Mouse (Mus musculus): ENCODE data around the gene Nexn. TPM values are rescaled to one million over a fixed set of nuclear protein-coding genes. Genes with fewer than 3 reads are reported as not detected.
"Not testable (repeated sequence)": the region's sequence is repeated elsewhere in the genome, so short reads cannot be mapped to it uniquely, and the experiment has no call there.

Nexn gene
- polyA plus RNA-seq (2016; fragmentation: Nextera tagmentation; extraction: Ambion mirVana) = 5.1 and 9.0 TPM in 2 replicates

DNA sequence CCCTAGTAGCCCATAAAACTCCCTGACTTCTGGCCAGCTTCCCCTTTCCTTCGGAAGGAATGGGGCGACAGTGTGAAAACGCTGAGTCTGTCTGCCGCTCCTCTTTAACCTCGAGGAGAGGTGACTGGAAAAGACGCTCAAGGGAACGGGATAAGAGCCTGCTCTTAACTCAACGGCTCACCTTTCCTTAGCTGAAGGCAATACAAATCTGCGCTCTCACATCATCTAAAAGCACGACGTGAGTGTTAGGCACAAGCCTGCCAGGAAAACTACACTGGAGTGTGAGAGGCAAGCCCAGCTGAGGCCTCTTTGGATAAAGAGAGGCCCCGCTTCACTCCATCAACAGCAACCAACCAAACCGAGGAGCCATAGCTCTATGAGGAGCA is at the start of gene Nexn:
Gene Nexn, minus strand, starts transcription at position 315 of the 386 bp plus-strand sequence.
- Histone ChIP-seq H3K4me1 (peaks cover 24% of the 10 kb centered on the region), H3K9ac (peak within 1 kb of the TSS; percentile 70), H3K36me3 (no peaks in the 10 kb centered on the region), H3K27me3 (replicated peaks) (peaks cover 24% of the 10 kb centered on the region), H3K27ac (no peak within 1 kb of the TSS), H3K4me2 (replicated peaks) (peak within 1 kb of the TSS; percentile 95), H3K4me3 (peak within 1 kb of the TSS; percentile 51), H3K9me3 (no peaks in the 10 kb centered on the region)
- WGBS = 3% methylated on average over 13 of the region's 13 CpGs
- ATAC-seq (ENCODE audit: low FRiP score, low read depth) = peak; percentile 35

DNA sequence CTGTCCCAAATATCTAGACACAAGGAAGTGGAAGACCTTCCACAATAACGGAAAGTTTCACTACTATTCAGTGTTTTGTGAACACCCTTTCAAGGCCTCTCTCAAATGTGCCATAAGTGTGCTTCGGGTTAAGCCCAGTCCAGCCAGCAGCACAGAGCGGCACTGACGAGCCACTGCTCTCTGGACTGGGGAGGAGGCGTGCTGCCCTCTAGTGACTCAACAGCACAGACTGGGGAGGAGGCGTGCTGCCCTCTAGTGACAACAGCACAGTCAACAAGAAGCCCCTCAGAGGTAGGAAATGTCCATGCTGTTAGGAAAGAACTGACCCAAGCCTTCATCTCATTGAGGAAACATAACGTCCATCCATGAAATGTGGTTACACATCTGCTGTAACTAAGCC is 49.5 kb upstream of the Nexn start:
- Histone ChIP-seq H3K36me3 (peaks cover 17% of the 10 kb centered on the region), H3K9ac (no peak overlapping the region), H3K9me3 (no peaks in the 10 kb centered on the region), H3K4me1 (no peaks in the 10 kb centered on the region), H3K4me3 (no peak overlapping the region), H3K27ac (no peak overlapping the region), H3K4me2 (replicated peaks) (no peak overlapping the region), H3K27me3 (replicated peaks) (no peaks in the 10 kb centered on the region)
- 12% methylated on average over 7 of the region's 7 CpGs for WGBS
- ATAC-seq (ENCODE audit: low FRiP score, low read depth) = peak; percentile 58; the same call in 1 of the 2 replicates

DNA sequence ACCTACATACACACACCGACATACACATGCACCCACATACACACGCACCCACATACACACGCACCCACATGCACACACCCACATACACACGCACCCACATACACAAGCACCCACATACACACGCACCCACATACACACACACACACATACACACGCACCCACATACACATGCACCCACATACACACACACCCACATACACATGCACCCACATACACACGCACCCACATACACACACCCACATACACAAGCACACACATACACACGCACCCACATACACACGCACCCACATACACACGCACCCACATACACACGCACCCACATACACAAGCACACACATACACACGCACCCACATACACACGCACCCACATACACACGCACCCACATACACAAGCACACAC is 48.5 kb upstream of the Nexn start:
- H3K36me3 ChIP-seq = peaks cover 20% of the 10 kb centered on the region
- H3K9me3 ChIP-seq; H3K4me1 ChIP-seq; H3K27ac ChIP-seq; H3K4me2 ChIP-seq (replicated peaks); ATAC-seq (ENCODE audit: low FRiP score, low read depth); H3K9ac ChIP-seq; H3K27me3 ChIP-seq (replicated peaks); H3K4me3 ChIP-seq: not testable (repeated sequence)
- 75% methylated on average over 14 of the region's 14 CpGs for WGBS

DNA sequence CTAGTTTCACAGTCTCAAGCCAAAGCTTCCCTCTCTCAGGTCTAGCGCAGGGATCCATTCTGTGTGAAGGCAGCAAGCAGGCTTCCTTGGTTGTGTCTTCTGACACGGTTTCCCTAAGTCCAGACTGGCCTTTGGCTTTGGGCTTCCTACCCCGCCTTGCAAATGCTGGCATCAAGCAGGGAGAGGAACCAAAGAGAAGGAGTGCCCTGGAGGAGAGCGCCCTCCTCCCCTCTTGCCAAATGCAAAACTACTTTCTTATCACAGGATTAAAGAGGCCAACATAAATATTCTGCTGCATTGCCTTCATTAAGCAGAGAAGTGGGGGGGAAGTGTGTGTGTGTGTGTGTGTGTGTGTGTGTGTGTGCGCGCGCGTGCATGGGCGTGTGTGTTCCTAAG is 43.1 kb upstream of the Nexn start:
- Histone ChIP-seq H3K4me2 (replicated peaks) (no peak overlapping the region), H3K4me3 (no peak overlapping the region), H3K27me3 (replicated peaks) (no peaks in the 10 kb centered on the region), H3K36me3 (peaks cover 32% of the 10 kb centered on the region), H3K4me1 (no peaks in the 10 kb centered on the region), H3K9ac (no peak overlapping the region), H3K9me3 (no peaks in the 10 kb centered on the region), H3K27ac (no peak overlapping the region)
- no peak for ATAC-seq (ENCODE audit: low FRiP score, low read depth)
- 94% methylated on average over 9 of the region's 9 CpGs for WGBS

DNA sequence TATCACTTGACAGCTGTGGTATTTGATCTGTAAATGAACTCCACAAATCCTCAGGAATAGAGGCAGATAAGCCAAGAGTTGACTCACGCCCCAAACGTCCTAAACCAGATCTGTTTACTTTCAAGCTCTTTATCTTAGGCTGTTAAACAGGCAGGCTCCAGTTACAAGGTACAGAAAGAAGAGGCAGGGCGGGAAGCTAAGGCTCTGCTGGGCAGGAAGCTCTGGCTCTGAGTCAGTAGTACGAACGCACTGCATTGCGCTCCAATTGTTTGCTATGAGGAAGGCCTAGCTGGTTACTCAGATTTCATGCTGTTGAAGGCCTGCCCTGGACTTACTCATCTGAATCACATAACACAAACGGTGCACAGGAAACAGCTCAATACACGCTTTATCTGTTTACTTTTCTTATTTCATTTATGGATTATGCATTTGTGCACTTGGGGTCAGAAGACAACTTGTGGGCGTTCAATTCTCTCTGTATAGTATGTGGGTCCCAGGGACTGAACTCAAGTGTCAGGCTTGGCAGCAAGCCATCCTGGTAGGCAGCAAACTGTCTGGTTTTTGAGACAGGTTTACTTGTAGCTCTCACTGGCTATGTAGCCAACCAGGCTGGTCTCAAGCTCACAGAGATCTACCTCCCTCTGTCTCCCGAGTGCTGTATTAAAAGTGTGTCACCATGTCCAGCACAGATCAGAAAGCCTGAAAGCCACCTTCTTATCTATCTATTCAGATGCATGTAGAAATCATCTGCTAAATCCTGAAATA is 42.5 kb upstream of the Nexn start:
- Histone ChIP-seq H3K4me2 (replicated peaks) (no peak overlapping the region), H3K36me3 (peaks cover 32% of the 10 kb centered on the region), H3K4me3 (no peak overlapping the region), H3K9me3 (no peaks in the 10 kb centered on the region), H3K4me1 (no peaks in the 10 kb centered on the region), H3K9ac (no peak overlapping the region), H3K27me3 (replicated peaks) (no peaks in the 10 kb centered on the region), H3K27ac (no peak overlapping the region)
- WGBS = 68% methylated on average over 10 of the region's 10 CpGs
- ATAC-seq (ENCODE audit: low FRiP score, low read depth) = no peak

DNA sequence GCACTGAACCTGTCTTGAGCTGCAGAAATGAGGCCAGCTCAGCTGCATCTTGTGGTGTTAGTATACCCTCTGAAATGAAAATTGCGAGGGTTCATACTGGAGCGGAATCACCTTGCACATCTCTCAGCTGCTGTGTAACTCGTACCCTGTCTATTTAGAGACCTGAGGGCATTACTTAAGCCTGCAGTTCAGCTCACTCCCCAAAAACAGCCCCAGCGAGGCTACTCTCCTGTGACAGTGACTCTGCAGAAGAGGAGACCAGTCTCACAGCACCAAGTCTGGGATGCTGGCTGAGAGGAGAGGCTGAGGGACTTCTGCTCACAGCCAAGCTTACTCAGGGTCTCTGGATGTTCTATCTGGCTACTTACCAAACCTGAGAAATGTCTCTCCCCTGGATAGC is 39.8 kb upstream of the Nexn start:
- Histone ChIP-seq H3K4me3 (no peak overlapping the region), H3K4me2 (replicated peaks) (no peak overlapping the region), H3K27ac (no peak overlapping the region), H3K36me3 (peaks cover 29% of the 10 kb centered on the region; the same call in 1 of the 2 replicates), H3K9ac (no peak overlapping the region), H3K9me3 (no peaks in the 10 kb centered on the region), H3K27me3 (replicated peaks) (no peaks in the 10 kb centered on the region), H3K4me1 (no peaks in the 10 kb centered on the region)
- ATAC-seq (ENCODE audit: low FRiP score, low read depth) = no peak
- 91% methylated on average over 4 of the region's 4 CpGs for WGBS

DNA sequence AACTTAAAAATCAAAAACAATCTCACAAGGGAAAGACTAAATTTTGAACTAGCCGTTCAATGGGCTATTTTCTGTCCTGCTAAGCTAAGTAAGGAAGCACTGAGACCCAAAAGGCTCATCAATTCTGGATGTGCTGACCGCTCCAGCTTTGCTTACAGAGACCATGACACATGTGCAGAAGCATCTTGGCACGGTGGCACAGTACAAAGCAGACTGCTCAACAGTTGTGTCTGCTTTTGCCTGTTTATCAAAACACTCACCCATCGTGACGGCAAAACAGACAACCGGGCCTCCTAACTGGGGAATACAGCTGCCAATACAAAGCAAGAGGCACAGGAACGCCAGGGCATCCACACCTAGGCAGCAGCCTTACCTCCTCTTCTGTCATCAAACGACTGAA is 38.9 kb upstream of the Nexn start:
- Histone ChIP-seq H3K4me3 (no peak overlapping the region), H3K27ac (no peak overlapping the region), H3K4me2 (replicated peaks) (no peak overlapping the region), H3K9me3 (no peaks in the 10 kb centered on the region), H3K27me3 (replicated peaks) (no peaks in the 10 kb centered on the region), H3K4me1 (no peaks in the 10 kb centered on the region), H3K9ac (no peak overlapping the region), H3K36me3 (peaks cover 31% of the 10 kb centered on the region; the same call in 1 of the 2 replicates)
- no peak for ATAC-seq (ENCODE audit: low FRiP score, low read depth)
- 89% methylated on average over 8 of the region's 8 CpGs for WGBS

DNA sequence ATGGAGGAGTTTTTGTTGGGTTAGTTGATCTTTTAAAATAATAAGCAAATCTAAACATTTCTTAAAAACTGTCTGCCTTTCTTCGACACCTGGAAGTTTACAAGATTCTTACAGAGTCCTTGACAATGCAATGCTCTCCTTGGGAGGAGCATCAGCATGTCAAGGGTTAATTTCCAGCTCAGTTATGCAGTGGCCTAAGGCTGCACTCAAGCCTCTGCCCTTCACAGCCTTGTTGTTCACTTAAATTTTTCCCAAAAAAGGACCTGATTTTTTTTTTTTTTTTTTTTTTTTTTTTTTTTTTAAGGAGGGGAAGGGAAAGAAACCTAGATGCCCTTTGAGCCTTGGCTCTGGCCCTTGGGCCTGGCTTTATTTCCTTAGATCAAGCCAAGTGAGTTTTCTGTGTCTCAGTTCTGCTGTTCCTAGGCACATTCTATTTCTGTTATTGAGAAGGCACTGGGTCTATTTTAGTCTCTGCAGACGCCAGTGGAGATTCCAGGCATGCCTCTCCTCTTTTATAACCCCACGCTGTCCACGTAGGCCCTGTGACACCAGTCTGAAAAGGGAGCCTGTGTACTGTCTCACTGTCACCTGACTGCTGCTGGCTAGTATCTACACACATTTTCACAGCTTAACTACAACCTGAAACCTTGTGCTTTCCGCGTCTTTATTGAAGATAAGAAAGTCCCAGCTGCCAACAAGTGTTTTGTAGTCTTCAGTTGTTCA is 38.1 kb upstream of the Nexn start:
- Histone ChIP-seq H3K4me1 (no peaks in the 10 kb centered on the region), H3K27me3 (replicated peaks) (no peaks in the 10 kb centered on the region), H3K9me3 (no peaks in the 10 kb centered on the region), H3K9ac (no peak overlapping the region), H3K27ac (no peak overlapping the region), H3K36me3 (peaks cover 30% of the 10 kb centered on the region), H3K4me2 (replicated peaks) (no peak overlapping the region), H3K4me3 (no peak overlapping the region)
- 61% methylated on average over 6 of the region's 6 CpGs for WGBS
- ATAC-seq (ENCODE audit: low FRiP score, low read depth) = no peak

DNA sequence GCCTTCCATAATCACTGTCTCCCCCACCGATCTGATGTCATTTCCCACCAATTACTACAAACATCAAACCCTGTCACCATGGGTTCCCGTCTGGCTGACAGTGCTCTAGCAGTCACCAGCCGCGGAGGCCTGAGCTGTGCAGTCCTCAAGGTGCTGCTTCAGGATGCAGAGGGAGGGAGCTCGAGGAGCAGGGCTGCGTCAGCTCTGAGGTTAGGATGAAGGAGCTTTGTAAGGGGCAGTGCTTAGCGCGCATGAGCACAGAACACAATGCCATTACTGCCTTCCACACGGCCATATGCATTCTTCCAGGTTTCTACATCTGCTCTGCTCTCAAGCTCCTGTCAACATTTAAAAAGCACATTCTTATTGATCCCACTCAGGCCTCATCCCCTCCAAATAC is 36.8 kb upstream of the Nexn start:
- no peak overlapping the region for H3K9ac ChIP-seq
- no peak overlapping the region for H3K4me3 ChIP-seq
- H3K27me3 ChIP-seq (replicated peaks) = no peaks in the 10 kb centered on the region
- peaks cover 30% of the 10 kb centered on the region for H3K36me3 ChIP-seq
- H3K4me1 ChIP-seq = no peaks in the 10 kb centered on the region
- no peak for ATAC-seq (ENCODE audit: low FRiP score, low read depth)
- no peaks in the 10 kb centered on the region for H3K9me3 ChIP-seq
- WGBS = 84% methylated on average over 9 of the region's 9 CpGs
- no peak overlapping the region for H3K4me2 ChIP-seq (replicated peaks)
- H3K27ac ChIP-seq = no peak overlapping the region

DNA sequence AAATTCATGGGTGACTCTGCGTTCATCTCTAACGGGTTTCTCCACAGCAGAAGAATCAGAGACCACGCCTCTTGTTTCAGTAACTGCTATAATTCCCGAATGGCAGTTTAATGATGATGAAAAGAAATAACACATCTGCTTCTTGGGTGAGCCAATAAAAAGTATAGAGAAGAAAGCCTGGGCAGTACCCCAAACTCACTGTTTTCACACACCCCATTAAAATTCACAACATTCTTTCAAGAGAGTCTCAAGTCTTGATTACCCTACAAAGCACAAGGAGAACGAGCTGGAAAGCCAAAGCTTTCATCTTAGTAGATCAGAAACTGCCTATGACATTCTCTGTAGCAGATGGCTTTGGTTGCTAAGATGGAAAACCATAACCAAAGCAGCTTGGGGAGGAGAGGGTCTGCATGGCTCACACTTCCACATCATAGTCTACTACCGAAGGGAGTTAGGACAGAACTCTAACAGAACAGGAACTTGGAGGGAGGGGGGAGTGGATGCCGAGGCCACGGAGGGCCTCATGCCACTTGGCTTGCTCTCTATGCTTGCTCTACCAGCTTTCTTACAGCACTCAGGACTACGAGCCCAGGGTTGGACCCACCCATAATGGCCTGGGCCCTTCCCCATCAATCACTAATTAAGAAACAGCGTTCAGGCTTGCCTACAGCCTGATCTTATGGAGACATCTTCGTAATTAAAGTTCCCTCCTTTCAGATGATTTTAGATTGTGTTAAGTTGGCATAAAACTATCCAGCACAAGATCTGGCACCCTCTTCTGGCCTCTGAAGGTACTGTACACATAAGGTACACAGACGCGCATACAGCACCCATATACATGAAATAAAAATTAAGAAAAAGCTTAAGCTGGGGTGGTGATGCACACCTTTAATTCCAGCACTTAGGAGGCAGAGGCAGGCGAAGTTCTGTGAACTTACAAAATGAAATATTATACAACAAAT is 34.5 kb upstream of the Nexn start:
- no peaks in the 10 kb centered on the region for H3K27me3 ChIP-seq (replicated peaks)
- ATAC-seq (ENCODE audit: low FRiP score, low read depth) = no peak
- no peak overlapping the region for H3K4me2 ChIP-seq (replicated peaks)
- no peak overlapping the region for H3K9ac ChIP-seq
- 88% methylated on average over 14 of the region's 14 CpGs for WGBS
- no peaks in the 10 kb centered on the region for H3K9me3 ChIP-seq
- no peaks in the 10 kb centered on the region for H3K4me1 ChIP-seq
- H3K4me3 ChIP-seq = no peak overlapping the region
- H3K27ac ChIP-seq = no peak overlapping the region
- H3K36me3 ChIP-seq = peaks cover 40% of the 10 kb centered on the region

DNA sequence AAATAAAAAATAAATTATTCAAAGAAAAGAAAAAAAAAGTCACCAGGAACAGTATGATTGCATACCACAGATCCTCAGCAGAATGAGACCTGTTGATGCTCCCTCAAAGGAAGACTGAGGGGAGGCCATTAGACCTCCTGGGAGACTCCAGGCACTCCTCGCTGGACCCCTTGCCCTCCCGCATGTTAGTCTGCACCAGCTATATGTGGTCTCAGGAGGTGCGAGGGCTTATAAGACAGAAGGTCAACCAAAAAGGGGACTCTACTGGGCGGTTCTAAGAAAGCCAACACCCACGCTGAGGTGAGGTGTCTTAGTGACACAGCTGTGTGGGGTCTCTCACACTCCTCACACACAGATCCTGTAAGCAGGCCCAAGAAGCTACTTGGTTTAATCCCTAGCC is 29.7 kb upstream of the Nexn start:
- 93% methylated on average over 5 of the region's 5 CpGs for WGBS
- no peaks in the 10 kb centered on the region for H3K27me3 ChIP-seq (replicated peaks)
- H3K9me3 ChIP-seq = no peaks in the 10 kb centered on the region
- H3K4me2 ChIP-seq (replicated peaks) = no peak overlapping the region
- H3K27ac ChIP-seq = no peak overlapping the region
- ATAC-seq (ENCODE audit: low FRiP score, low read depth) = no peak
- H3K36me3 ChIP-seq = peaks cover 46% of the 10 kb centered on the region
- H3K9ac ChIP-seq = no peak overlapping the region
- H3K4me3 ChIP-seq = no peak overlapping the region
- H3K4me1 ChIP-seq = no peaks in the 10 kb centered on the region

DNA sequence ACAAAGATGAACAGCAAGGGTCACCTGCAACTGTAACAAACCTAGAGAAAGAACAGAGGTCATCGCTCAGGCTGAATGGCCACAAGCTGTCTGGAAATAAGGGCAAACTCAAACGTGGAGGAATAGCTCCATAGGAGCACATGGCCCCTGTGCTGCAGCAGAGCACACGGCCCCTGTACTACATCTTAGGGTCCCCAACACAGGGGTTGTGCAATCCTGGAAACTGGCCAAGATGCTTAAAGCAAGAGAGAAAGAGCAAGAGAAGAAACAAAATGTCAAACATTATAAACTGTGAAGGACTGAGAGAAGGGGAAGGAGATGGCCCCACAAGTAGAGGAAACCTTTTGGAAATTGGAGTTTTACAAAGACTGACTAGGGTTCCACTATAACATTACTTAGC is 28.2 kb upstream of the Nexn start:
- Histone ChIP-seq H3K4me2 (replicated peaks) (no peak overlapping the region), H3K27ac (no peak overlapping the region), H3K9me3 (no peaks in the 10 kb centered on the region), H3K27me3 (replicated peaks) (no peaks in the 10 kb centered on the region), H3K4me1 (no peaks in the 10 kb centered on the region), H3K36me3 (peaks cover 46% of the 10 kb centered on the region), H3K9ac (no peak overlapping the region), H3K4me3 (no peak overlapping the region)
- ATAC-seq (ENCODE audit: low FRiP score, low read depth) = no peak
- 83% methylated on average over 3 of the region's 3 CpGs for WGBS

All from neural tube, embryonic 12.5 days (tissue).